Mouse (Mus musculus): ENCODE data around the gene Tmem184b.

DNA sequence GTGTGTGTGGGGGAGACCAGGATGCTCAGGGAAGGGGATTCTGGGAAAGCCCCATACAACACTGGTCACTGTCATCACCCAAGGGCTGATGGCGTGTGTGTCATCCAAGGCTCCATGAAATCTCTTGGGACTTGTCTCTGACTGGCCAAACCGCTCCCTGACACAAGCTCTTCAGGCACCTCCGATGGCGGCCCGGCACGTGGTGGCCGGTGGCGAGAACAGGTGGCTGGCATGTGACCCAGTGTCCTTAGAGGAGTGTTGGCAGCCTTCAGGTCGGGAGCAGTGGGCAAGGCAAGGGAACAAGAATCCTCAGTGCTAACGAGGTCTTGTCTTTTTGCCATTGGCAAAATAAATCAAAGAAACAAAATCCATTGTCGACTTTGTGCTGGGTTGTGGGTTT, 15.3 kb upstream of the Tmem184b start:
- TF ChIP-seq POLR2A (IDR thresholded peaks at IDR 0.05; ENCODE audit: low read depth, low read length) (no peak), CTCF (IDR thresholded peaks at IDR 0.05; ENCODE audit: extremely low read depth, insufficient read length, insufficient replicate concordance, low read depth, low read length) (no peak)

Data from small intestine, adult 2 months (tissue).